Mouse (Mus musculus): Measurements from ENCODE around the gene Map1s. TPM values are rescaled to one million over a fixed set of nuclear protein-coding genes. Genes with fewer than 3 reads are reported as not detected.
A peak's percentile ranks its signal among the peaks of the same experiment; 100 is the strongest.

Gene Map1s
- polyA plus RNA-seq, 1 experiment: 76.8 TPM

- no peak for DNase-seq (ENCODE audit: low read depth)
- no peak for TF ChIP-seq CTCF (IDR thresholded peaks at IDR 0.05; ENCODE audit: borderline replicate concordance, extremely low read depth, insufficient read depth, insufficient read length)
- no peak for TF ChIP-seq POLR2A (IDR thresholded peaks at IDR 0.05; ENCODE audit: borderline replicate concordance, extremely low read depth, insufficient read depth, insufficient read length, poor library complexity, severe bottlenecking)
Measured at GRCm38 (mm10) chr8:70926396-70926795, 20.7 kb downstream of the Map1s start.

- no peak for TF ChIP-seq CTCF (IDR thresholded peaks at IDR 0.05; ENCODE audit: borderline replicate concordance, extremely low read depth, insufficient read depth, insufficient read length)
- no peak for TF ChIP-seq POLR2A (IDR thresholded peaks at IDR 0.05; ENCODE audit: borderline replicate concordance, extremely low read depth, insufficient read depth, insufficient read length, poor library complexity, severe bottlenecking)
- peak; percentile 15 for DNase-seq (ENCODE audit: low read depth)
Measured at GRCm38 (mm10) chr8:70928096-70928495, 22.4 kb downstream of the Map1s start.

- no peak for DNase-seq (ENCODE audit: low read depth)
- TF ChIP-seq POLR2A (IDR thresholded peaks at IDR 0.05; ENCODE audit: borderline replicate concordance, extremely low read depth, insufficient read depth, insufficient read length, poor library complexity, severe bottlenecking): no peak
- TF ChIP-seq CTCF (IDR thresholded peaks at IDR 0.05; ENCODE audit: borderline replicate concordance, extremely low read depth, insufficient read depth, insufficient read length): no peak
Measured at GRCm38 (mm10) chr8:70928778-70929322, 23.1 kb downstream of the Map1s start.

GRCm38 (mm10) chr8:70931731-70932130 lies 26.0 kb downstream of the Map1s start:
- TF ChIP-seq CTCF (IDR thresholded peaks at IDR 0.05; ENCODE audit: borderline replicate concordance, extremely low read depth, insufficient read depth, insufficient read length): no peak

GRCm38 (mm10) chr8:70933036-70933435 lies 27.3 kb downstream of the Map1s start:
- TF ChIP-seq CTCF (IDR thresholded peaks at IDR 0.05; ENCODE audit: borderline replicate concordance, extremely low read depth, insufficient read depth, insufficient read length): no peak
- TF ChIP-seq POLR2A (IDR thresholded peaks at IDR 0.05; ENCODE audit: borderline replicate concordance, extremely low read depth, insufficient read depth, insufficient read length, poor library complexity, severe bottlenecking): no peak
- no peak for DNase-seq (ENCODE audit: low read depth)

More at GRCm38 (mm10) chr8:70931731-70932130, 26.0 kb downstream of the Map1s start:
- no peak for DNase-seq (ENCODE audit: low read depth)

- DNase-seq (ENCODE audit: low read depth): peak; percentile 9
- TF ChIP-seq POLR2A (IDR thresholded peaks at IDR 0.05; ENCODE audit: borderline replicate concordance, extremely low read depth, insufficient read depth, insufficient read length, poor library complexity, severe bottlenecking) (no peak), CTCF (IDR thresholded peaks at IDR 0.05; ENCODE audit: borderline replicate concordance, extremely low read depth, insufficient read depth, insufficient read length) (no peak)
Measured at GRCm38 (mm10) chr8:70934786-70935185, 29.1 kb downstream of the Map1s start.

- TF ChIP-seq CTCF (IDR thresholded peaks at IDR 0.05; ENCODE audit: borderline replicate concordance, extremely low read depth, insufficient read depth, insufficient read length): no peak
- TF ChIP-seq POLR2A (IDR thresholded peaks at IDR 0.05; ENCODE audit: borderline replicate concordance, extremely low read depth, insufficient read depth, insufficient read length, poor library complexity, severe bottlenecking): no peak
- no peak for DNase-seq (ENCODE audit: low read depth)
Measured at GRCm38 (mm10) chr8:70937200-70937599, 31.5 kb downstream of the Map1s start.

- TF ChIP-seq CTCF (IDR thresholded peaks at IDR 0.05; ENCODE audit: borderline replicate concordance, extremely low read depth, insufficient read depth, insufficient read length) (no peak), POLR2A (IDR thresholded peaks at IDR 0.05; ENCODE audit: borderline replicate concordance, extremely low read depth, insufficient read depth, insufficient read length, poor library complexity, severe bottlenecking) (no peak)
- DNase-seq (ENCODE audit: low read depth): peak; percentile 23
Measured at GRCm38 (mm10) chr8:70941478-70941877, 35.7 kb downstream of the Map1s start.

GRCm38 (mm10) chr8:70943187-70943586 lies 37.5 kb downstream of the Map1s start:
- no peak for DNase-seq (ENCODE audit: low read depth)
- TF ChIP-seq CTCF (IDR thresholded peaks at IDR 0.05; ENCODE audit: borderline replicate concordance, extremely low read depth, insufficient read depth, insufficient read length): no peak
- no peak for TF ChIP-seq POLR2A (IDR thresholded peaks at IDR 0.05; ENCODE audit: borderline replicate concordance, extremely low read depth, insufficient read depth, insufficient read length, poor library complexity, severe bottlenecking)

- DNase-seq (ENCODE audit: low read depth): no peak
- TF ChIP-seq CTCF (IDR thresholded peaks at IDR 0.05; ENCODE audit: borderline replicate concordance, extremely low read depth, insufficient read depth, insufficient read length) (no peak), POLR2A (IDR thresholded peaks at IDR 0.05; ENCODE audit: borderline replicate concordance, extremely low read depth, insufficient read depth, insufficient read length, poor library complexity, severe bottlenecking) (no peak)
Measured at GRCm38 (mm10) chr8:70949847-70950246, 44.1 kb downstream of the Map1s start.

- TF ChIP-seq CTCF (IDR thresholded peaks at IDR 0.05; ENCODE audit: borderline replicate concordance, extremely low read depth, insufficient read depth, insufficient read length): no peak
- no peak for TF ChIP-seq POLR2A (IDR thresholded peaks at IDR 0.05; ENCODE audit: borderline replicate concordance, extremely low read depth, insufficient read depth, insufficient read length, poor library complexity, severe bottlenecking)
- no peak for DNase-seq (ENCODE audit: low read depth)
Measured at GRCm38 (mm10) chr8:70960703-70961472, 55.2 kb downstream of the Map1s start.

GRCm38 (mm10) chr8:70964159-70964558 lies 58.4 kb downstream of the Map1s start:
- TF ChIP-seq POLR2A (IDR thresholded peaks at IDR 0.05; ENCODE audit: borderline replicate concordance, extremely low read depth, insufficient read depth, insufficient read length, poor library complexity, severe bottlenecking): no peak
- peak; percentile 44; the same call in 1 of the 2 replicates for TF ChIP-seq CTCF (IDR thresholded peaks at IDR 0.05; ENCODE audit: borderline replicate concordance, extremely low read depth, insufficient read depth, insufficient read length)
- peak; percentile 11 for DNase-seq (ENCODE audit: low read depth)
